Mouse (Mus musculus): ENCODE data around the gene Gnai3. TPM values are rescaled to one million over a fixed set of nuclear protein-coding genes. Genes with fewer than 3 reads are reported as not detected.

Gene Gnai3
- total and polyA plus RNA-seq, 3 experiments: 54.1 to 145 (median 78.7) TPM

GRCm38 (mm10) chr3:108087329-108087728, 58.6 kb downstream of the Gnai3 start:
- TF ChIP-seq POLR2A (IDR thresholded peaks at IDR 0.05; ENCODE audit: low read depth, low read length) (no peak), CTCF (conservative IDR thresholded peaks at IDR 0.05 in 1 of 2, IDR thresholded peaks at IDR 0.05 in 1 of 2; ENCODE audit: low read depth in 2 of 2, low read length in 2 of 2) (no peak), CHD1 (IDR thresholded peaks at IDR 0.05; ENCODE audit: low read depth, low read length) (no peak), TCF12 (IDR thresholded peaks at IDR 0.05; ENCODE audit: low read depth, low read length) (no peak), MAZ (IDR thresholded peaks at IDR 0.05; ENCODE audit: low read depth, low read length) (no peak), PAX5 (IDR thresholded peaks at IDR 0.05; ENCODE audit: low read length) (no peak), EP300 (IDR thresholded peaks at IDR 0.05; ENCODE audit: low read length) (no peak), KAT2A (IDR thresholded peaks at IDR 0.05; ENCODE audit: insufficient replicate concordance, low read length) (no peak), NELFE (IDR thresholded peaks at IDR 0.05; ENCODE audit: low read depth, low read length) (no peak), UBTF (IDR thresholded peaks at IDR 0.05; ENCODE audit: low read depth, low read length) (no peak), MEF2A (IDR thresholded peaks at IDR 0.05; ENCODE audit: borderline replicate concordance, low read depth, low read length) (no peak), ETS1 (conservative IDR thresholded peaks at IDR 0.05; ENCODE audit: low read depth, low read length) (no peak), ZMIZ1 (IDR thresholded peaks at IDR 0.05; ENCODE audit: low read depth, low read length) (no peak), GABPA (IDR thresholded peaks at IDR 0.05; ENCODE audit: insufficient replicate concordance, low read depth, low read length) (no peak)
- peak overlapping the region; percentile 49 for H3K9ac ChIP-seq (ENCODE audit: insufficient read depth, low read depth)
- H3K9me3 ChIP-seq (replicated peaks; ENCODE audit: low read length): no peaks in the 10 kb centered on the region
- H3K79me2 ChIP-seq (replicated peaks; ENCODE audit: control insufficient read depth, extremely low read depth, insufficient read depth, poor library complexity, severe bottlenecking): peaks cover 40% of the 10 kb centered on the region
- peak overlapping the region; percentile 73 to 92 (median 91) for H3K4me3 ChIP-seq (replicated peaks in 1 of 3; ENCODE audit: low read depth in 2 of 3, low read length in 2 of 3, poor library complexity in 1 of 3)
- H3K4me1 ChIP-seq (ENCODE audit: control insufficient read depth in 1 of 2, insufficient read depth in 2 of 2): peaks cover 27 to 66% of the 10 kb centered on the region in 2 experiments
- peak overlapping the region; percentile 79; the same call in 1 of the 2 replicates for H3K4me2 ChIP-seq (ENCODE audit: insufficient read depth, low read depth, poor library complexity, severe bottlenecking)
- H3K27me3 ChIP-seq (replicated peaks): no peaks in the 10 kb centered on the region
- H3K27ac ChIP-seq (ENCODE audit: insufficient read depth, low read depth): no peak overlapping the region
- peaks cover 0 to 26% of the 10 kb centered on the region in 2 experiments for H3K36me3 ChIP-seq (replicated peaks in 1 of 2; ENCODE audit: control insufficient read depth in 1 of 2, insufficient read depth in 1 of 2, low read length in 1 of 2)
- dilution Hi-C loops (cut with MboI; ENCODE audit: extremely low pct_ligation_motif_present, extremely low pct_unique_long_range_greater_than_20kb, low sequenced_read_pairs) (no loop called here), in situ Hi-C loops (cut with MboI; ENCODE audit: low pct_ligation_motif_present, low pct_unique_long_range_greater_than_20kb, low sequenced_read_pairs) (no loop called here)
- DNase-seq (ENCODE audit: extremely low read depth): no peak

DNA sequence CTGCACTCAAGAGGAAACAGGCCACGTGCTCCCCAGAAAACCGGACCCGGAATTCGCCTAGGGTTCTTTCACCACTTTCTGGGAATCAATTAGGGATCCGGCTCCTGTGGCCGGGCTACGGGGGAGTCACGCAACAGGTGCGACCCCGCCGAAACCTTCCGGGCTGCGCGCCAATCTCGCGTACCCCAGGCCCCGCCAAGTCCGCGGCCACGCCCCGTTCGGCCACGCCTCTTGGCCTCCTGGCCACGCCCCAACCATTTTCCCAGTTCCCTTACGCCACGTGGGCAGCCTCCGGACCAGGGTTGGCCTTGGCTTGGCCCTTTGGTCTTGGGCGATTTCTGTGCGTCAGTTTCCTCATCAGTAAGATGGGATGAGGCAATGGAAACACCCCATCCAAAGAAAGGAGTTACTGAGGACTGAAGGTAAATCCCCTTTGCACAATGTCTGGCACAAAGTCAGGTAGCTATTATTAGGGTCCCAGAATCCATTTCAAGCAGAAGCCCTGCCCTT, 59.4 kb downstream of the Gnai3 start, which contains the start of gene Ampd2:
Gene Ampd2, minus strand, starts transcription at position 182 of the 510 bp plus-strand sequence.
- dilution Hi-C loops (cut with MboI; ENCODE audit: extremely low pct_ligation_motif_present, extremely low pct_unique_long_range_greater_than_20kb, low sequenced_read_pairs) (no loop called here), in situ Hi-C loops (cut with MboI; ENCODE audit: low pct_ligation_motif_present, low pct_unique_long_range_greater_than_20kb, low sequenced_read_pairs) (no loop called here)
- Histone ChIP-seq H3K27ac (ENCODE audit: insufficient read depth, low read depth) (no peak within 1 kb of the TSS; the same call in 1 of the 2 replicates), H3K79me2 (replicated peaks; ENCODE audit: control insufficient read depth, extremely low read depth, insufficient read depth, poor library complexity, severe bottlenecking) (peaks cover 48% of the 10 kb centered on the region), H3K4me3 (replicated peaks in 1 of 3; ENCODE audit: low read depth in 2 of 3, low read length in 2 of 3, poor library complexity in 1 of 3) (peak within 1 kb of the TSS; percentile 73 to 92 (median 91)), H3K9me3 (replicated peaks; ENCODE audit: low read length) (no peaks in the 10 kb centered on the region), H3K36me3 (replicated peaks in 1 of 2; ENCODE audit: control insufficient read depth in 1 of 2, insufficient read depth in 1 of 2, low read length in 1 of 2) (peaks cover 0 to 34% of the 10 kb centered on the region in 2 experiments), H3K9ac (ENCODE audit: insufficient read depth, low read depth) (peak within 1 kb of the TSS; percentile 55), H3K27me3 (replicated peaks) (no peaks in the 10 kb centered on the region), H3K4me1 (ENCODE audit: control insufficient read depth in 1 of 2, insufficient read depth in 2 of 2) (peaks cover 27 to 66% of the 10 kb centered on the region in 2 experiments), H3K4me2 (ENCODE audit: insufficient read depth, low read depth, poor library complexity, severe bottlenecking) (peak within 1 kb of the TSS; percentile 79)
- peak; percentile 82 for DNase-seq (ENCODE audit: extremely low read depth)
- TF ChIP-seq POLR2A (IDR thresholded peaks at IDR 0.05; ENCODE audit: low read depth, low read length) (peak; percentile 95), USF1 (IDR thresholded peaks at IDR 0.05; ENCODE audit: low read depth, low read length) (peak; percentile 54), POLR2AphosphoS2 (IDR thresholded peaks at IDR 0.05; ENCODE audit: low read depth, low read length) (peak; percentile 60; the same call in 1 of the 2 replicates), E2F4 (IDR thresholded peaks at IDR 0.05; ENCODE audit: insufficient replicate concordance, low read depth, low read length) (0 out of 2 replicates have a peak, but pooled peaks have one; percentile 53), RAD21 (IDR thresholded peaks at IDR 0.05; ENCODE audit: low read depth, low read length) (no peak), ZKSCAN1 (IDR thresholded peaks at IDR 0.05; ENCODE audit: borderline replicate concordance, low read depth, low read length) (no peak), MAZ (IDR thresholded peaks at IDR 0.05; ENCODE audit: low read depth, low read length) (no peak), MYC (IDR thresholded peaks at IDR 0.05; ENCODE audit: low read depth, low read length) (peak; percentile 99), JUND (conservative IDR thresholded peaks at IDR 0.05; ENCODE audit: low read depth, low read length) (no peak), NRF1 (IDR thresholded peaks at IDR 0.05; ENCODE audit: low read depth, low read length) (0 out of 2 replicates have a peak, but pooled peaks have one; percentile 23), KAT2A (IDR thresholded peaks at IDR 0.05; ENCODE audit: insufficient replicate concordance, low read length) (no peak), MXI1 (IDR thresholded peaks at IDR 0.05; ENCODE audit: low read depth, low read length) (peak; percentile 99), IRF4 (IDR thresholded peaks at IDR 0.05; ENCODE audit: low read depth, low read length) (peak; percentile 86), MAFK (IDR thresholded peaks at IDR 0.05; ENCODE audit: insufficient replicate concordance, low read length) (no peak), USF2 (conservative IDR thresholded peaks at IDR 0.05; ENCODE audit: low read depth, low read length) (peak; percentile 55), SIN3A (IDR thresholded peaks at IDR 0.05; ENCODE audit: low read length) (peak; percentile 76), NELFE (IDR thresholded peaks at IDR 0.05; ENCODE audit: low read depth, low read length) (peak; percentile 76), TBP (conservative IDR thresholded peaks at IDR 0.05; ENCODE audit: low read depth, low read length) (peak; percentile 63; the same call in 1 of the 2 replicates), HCFC1 (IDR thresholded peaks at IDR 0.05; ENCODE audit: low read depth, low read length) (peak; percentile 40; the same call in 1 of the 2 replicates), SMC3 (IDR thresholded peaks at IDR 0.05; ENCODE audit: low read depth, low read length) (no peak), MAX (IDR thresholded peaks at IDR 0.05; ENCODE audit: low read length) (peak; percentile 97), ELF1 (IDR thresholded peaks at IDR 0.05; ENCODE audit: low read depth, low read length) (peak; percentile 51), GABPA (IDR thresholded peaks at IDR 0.05; ENCODE audit: insufficient replicate concordance, low read depth, low read length) (no peak), TCF12 (IDR thresholded peaks at IDR 0.05; ENCODE audit: low read depth, low read length) (peak; percentile 75)
